Mouse (Mus musculus) left cerebral cortex, adult 11 months (tissue): ENCODE data around the gene Pkig.
"Not testable (repeated sequence)": the region's sequence is repeated elsewhere in the genome, so short reads cannot be mapped to it uniquely, and the experiment has no call there.

ENCODE experiments used
- DNase-seq: peaks from one replicate; pipeline ENCODE4 v3.0.0; 2022; ENCODE audit warnings: low spot score

Gene Pkig

GRCm38 (mm10) chr2:163685287-163685686, 27.1 kb downstream of the Pkig start:
- DNase-seq: no peak

- peak; percentile 46 for DNase-seq
Measured at GRCm38 (mm10) chr2:163685761-163686200, 27.6 kb downstream of the Pkig start.

DNA sequence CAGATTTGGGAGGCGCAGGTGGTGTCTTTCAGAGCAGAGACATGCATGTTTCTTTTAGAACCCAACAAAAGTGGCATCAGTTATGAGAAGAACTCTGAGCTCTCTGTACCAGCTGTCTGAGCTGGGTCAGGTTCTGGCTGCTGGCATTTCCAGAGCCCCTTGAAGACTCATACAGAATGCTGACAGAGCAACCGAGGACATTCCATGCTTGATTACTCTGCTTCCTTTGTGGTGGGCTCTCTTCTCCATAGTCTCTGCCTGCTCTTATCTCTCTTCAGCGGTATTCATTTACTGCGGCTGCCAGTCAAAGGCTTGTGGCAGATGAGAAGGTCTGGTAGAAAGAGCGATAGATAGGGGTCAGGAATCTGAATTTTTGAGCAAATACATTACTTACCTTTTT, 28.0 kb downstream of the Pkig start:
- no peak for DNase-seq

DNA sequence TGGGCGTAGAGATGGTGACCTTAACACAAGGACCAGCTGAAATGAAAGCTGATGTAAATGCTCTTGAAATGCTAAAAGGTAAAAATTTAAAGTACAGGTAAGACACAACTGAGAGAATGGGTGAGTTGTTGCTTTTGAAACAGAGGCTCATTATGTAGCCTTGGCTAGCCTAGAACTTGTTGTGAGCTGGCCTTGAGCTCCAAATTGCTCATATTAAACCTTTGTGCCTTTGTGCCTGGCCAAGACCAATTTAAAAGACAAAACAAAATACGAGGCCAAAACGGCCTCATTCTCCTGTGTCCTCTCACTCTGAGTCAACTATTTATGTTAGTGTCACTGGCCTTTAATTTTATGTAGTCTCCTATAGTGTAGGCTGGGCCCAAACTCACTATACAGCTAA, 28.7 kb downstream of the Pkig start:
- no peak for DNase-seq

- not testable (repeated sequence) for DNase-seq
Measured at GRCm38 (mm10) chr2:163688377-163688776, 30.2 kb downstream of the Pkig start.

DNA sequence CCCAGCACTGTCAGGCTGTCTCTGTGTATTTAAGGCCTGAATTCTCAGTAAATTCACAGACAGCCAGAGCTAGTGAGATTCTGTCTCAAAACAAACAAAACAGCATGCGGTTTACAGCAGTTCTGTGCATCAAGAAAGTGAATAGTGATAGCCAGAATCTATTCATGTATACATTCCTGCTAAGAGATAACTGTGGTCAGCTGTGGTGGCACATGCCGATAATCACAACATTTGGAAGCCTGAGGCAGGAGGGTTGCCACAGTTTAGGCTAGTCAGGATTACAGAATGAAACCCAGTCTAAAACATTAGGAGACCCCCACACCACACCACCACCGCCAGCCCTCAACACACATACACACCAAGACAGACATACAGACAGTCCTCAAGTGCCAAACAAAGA, 31.6 kb downstream of the Pkig start:
- no peak for DNase-seq

DNA sequence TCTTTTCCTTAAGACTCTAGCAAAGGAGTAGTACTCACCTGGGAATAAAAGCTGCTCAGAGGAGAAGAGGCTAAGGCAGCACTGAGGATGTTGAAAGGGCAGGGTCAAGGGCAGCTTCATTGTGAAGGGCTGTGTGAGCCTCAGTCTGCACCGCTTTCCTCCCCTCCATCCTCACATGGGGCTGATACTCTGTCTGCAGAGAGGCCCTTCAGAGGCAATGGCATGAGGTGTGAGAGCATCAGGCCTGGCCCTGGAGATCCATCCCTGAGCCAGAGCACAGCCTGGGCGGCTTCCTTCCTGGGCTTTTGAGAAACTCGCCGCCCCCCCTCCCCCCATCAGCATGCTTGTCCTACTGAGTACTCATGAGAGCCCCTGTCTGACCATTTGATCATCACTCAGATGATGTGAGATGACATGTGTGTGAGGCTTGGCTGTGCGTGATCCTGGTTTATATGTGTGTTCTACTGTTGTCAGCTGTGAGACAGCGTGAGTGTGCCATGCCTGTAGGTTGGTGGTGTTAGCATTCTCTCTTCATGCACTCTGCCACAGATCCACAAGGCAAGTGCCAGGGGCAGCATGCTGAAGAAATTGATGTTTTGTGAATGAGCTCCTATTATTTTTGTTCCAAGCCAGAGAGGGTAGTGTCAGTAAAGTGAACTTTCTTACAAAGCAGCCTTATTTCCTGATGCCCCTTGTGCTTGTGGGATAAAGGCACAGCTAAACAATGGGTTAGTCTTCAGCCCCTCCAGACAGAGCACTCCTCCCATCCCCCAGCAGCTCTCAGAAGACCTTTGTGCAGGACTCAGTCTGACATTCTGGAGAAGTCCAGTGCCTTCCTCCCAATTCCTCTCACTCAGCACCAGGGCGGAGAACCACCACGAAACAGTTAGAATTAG, 32.5 kb downstream of the Pkig start:
- DNase-seq: no peak

- DNase-seq: no peak
Measured at GRCm38 (mm10) chr2:163691846-163692605, 33.8 kb downstream of the Pkig start.

- no peak for DNase-seq
Measured at GRCm38 (mm10) chr2:163692873-163693612, 34.9 kb downstream of the Pkig start.

GRCm38 (mm10) chr2:163693716-163694314, 35.6 kb downstream of the Pkig start:
- no peak for DNase-seq

- DNase-seq: no peak
Measured at GRCm38 (mm10) chr2:163696763-163697162, 38.6 kb downstream of the Pkig start.

GRCm38 (mm10) chr2:163697764-163698480, 39.7 kb downstream of the Pkig start:
- DNase-seq: no peak

DNA sequence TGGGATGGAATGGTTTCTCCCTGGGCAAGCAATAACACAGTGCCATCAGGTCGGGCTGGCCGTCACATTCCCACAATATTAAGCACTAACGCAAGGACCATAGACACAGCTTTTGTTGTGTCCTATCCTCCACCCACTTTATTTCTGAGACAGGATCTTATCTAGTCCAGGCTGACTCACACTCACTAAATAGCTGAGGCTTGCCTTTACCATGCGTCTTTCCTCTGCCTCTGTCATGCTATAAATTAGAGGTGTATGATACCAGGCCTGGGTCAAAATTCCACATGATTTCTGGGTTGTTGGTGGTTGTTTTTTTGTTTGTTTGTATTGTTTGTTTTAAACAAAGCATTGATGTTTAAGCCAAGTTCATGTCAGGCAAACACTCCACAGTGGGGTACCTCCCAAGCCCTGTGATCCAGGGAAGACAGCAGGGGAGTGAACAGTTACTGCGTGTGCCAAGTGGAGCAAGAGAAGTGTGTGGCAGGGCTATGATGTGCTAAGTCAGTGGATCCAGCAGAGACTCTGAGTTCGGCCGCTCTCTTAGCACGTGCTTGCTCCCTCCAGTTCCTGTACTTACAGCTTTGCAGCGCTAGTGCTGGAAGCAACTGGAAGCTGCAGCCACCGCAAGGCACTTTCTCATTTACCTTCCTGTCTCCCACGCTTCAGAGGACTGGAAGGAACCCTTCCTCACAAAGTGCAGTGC, 41.0 kb downstream of the Pkig start:
- no peak for DNase-seq

GRCm38 (mm10) chr2:163702431-163702830, 44.2 kb downstream of the Pkig start:
- no peak for DNase-seq

GRCm38 (mm10) chr2:163702921-163703320, 44.7 kb downstream of the Pkig start:
- no peak for DNase-seq

GRCm38 (mm10) chr2:163703599-163704260, 45.5 kb downstream of the Pkig start:
- DNase-seq: peak; percentile 37

GRCm38 (mm10) chr2:163708321-163708720, 50.1 kb downstream of the Pkig start:
- no peak for DNase-seq

DNA sequence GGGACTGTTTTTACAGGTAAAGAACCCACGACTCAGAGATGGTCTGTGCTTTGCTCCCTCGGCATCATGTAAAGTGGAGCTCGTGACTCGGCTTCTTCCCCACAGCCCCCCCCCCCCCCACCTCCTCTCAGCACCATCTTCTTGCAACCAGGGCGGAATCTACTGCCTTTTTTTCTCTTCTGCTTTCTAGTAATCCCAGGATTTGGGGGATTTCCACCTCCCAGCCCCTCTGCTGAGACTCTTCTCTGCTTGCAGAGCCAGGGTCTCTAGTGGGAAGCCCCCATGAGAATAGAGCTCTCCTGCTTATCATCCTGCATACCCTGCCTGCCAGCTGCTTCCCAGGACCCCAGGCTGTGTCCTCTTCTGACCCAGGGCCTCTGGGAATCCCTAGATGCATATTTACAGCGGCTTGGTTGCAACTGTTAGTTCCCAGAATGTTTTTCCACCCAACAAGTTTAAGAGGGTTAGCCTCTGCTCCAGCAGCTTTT, 50.6 kb downstream of the Pkig start:
- DNase-seq: no peak

DNA sequence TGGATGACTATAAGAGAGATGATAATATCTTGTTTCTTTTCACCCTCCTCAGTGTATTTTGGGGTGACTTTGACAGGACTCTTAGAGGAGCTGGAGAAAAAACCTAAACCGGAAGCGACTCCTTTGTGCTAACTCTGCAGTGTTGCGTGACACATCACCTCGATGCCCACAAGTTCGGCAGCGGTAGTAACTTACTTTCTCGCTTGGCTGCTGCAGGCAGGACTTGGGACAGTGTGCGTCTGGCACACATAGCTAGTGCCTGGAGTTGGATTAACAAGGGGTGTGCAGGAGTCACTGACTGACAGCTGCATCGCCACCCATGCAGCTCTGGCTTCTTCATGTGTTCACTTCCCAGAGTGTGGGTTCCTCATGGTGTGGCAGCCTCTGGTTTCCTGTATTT, 51.8 kb downstream of the Pkig start:
- DNase-seq: no peak

- DNase-seq: no peak
Measured at GRCm38 (mm10) chr2:163710606-163711159, 52.5 kb downstream of the Pkig start.
